Mouse (Mus musculus) kidney, postnatal 4 days (tissue): ENCODE results near the gene 2310034G01Rik.

Experiments used
- DNase-seq, 2 experiments: peaks; one replicate each; pipeline ENCODE4 v3.0.0; 2021; ENCODE audit warnings: mixed read lengths in 2 of 2

The 2310034G01Rik gene

GRCm38 (mm10) chr19:46327531-46328064 is 22.5 kb downstream of the 2310034G01Rik start:
- peak in 1 of 2 experiments; percentile 43 for DNase-seq

- DNase-seq, result peak; percentile 72
Observed at GRCm38 (mm10) chr19:46326756-46327305, 23.3 kb downstream of the 2310034G01Rik start, which contains the start of gene Psd. Gene Psd, minus strand, starts transcription at chr19:46327156.

- DNase-seq, result no peak
Observed at GRCm38 (mm10) chr19:46326019-46326755, 23.9 kb downstream of the 2310034G01Rik start.

- no peak for DNase-seq
Observed at GRCm38 (mm10) chr19:46324918-46325317, 25.2 kb downstream of the 2310034G01Rik start.

GRCm38 (mm10) chr19:46324366-46324765 is 25.7 kb downstream of the 2310034G01Rik start:
- DNase-seq, result no peak

GRCm38 (mm10) chr19:46323716-46324115 is 26.4 kb downstream of the 2310034G01Rik start:
- DNase-seq, result no peak

- no peak for DNase-seq
Observed at GRCm38 (mm10) chr19:46322996-46323572, 27.0 kb downstream of the 2310034G01Rik start.

- DNase-seq, result no peak
Observed at GRCm38 (mm10) chr19:46322144-46322995, 27.7 kb downstream of the 2310034G01Rik start.

- peak in 1 of 2 experiments; percentile 20 for DNase-seq
Observed at GRCm38 (mm10) chr19:46321101-46321943, 28.8 kb downstream of the 2310034G01Rik start.

GRCm38 (mm10) chr19:46320076-46320785 is 29.9 kb downstream of the 2310034G01Rik start:
- DNase-seq, result no peak

GRCm38 (mm10) chr19:46318586-46319378 is 31.3 kb downstream of the 2310034G01Rik start:
- peak; percentile 81 to 87 for DNase-seq

- peak; percentile 58 to 60 for DNase-seq
Observed at GRCm38 (mm10) chr19:46318031-46318471, 32.1 kb downstream of the 2310034G01Rik start.

GRCm38 (mm10) chr19:46317546-46317885 is 32.6 kb downstream of the 2310034G01Rik start:
- peak in 1 of 2 experiments; percentile 40 for DNase-seq

GRCm38 (mm10) chr19:46316846-46317545 is 33.1 kb downstream of the 2310034G01Rik start:
- DNase-seq, result no peak

GRCm38 (mm10) chr19:46315752-46316610 is 34.1 kb downstream of the 2310034G01Rik start:
- no peak for DNase-seq

- DNase-seq, result no peak
Observed at GRCm38 (mm10) chr19:46314872-46315742, 35.0 kb downstream of the 2310034G01Rik start.

- DNase-seq, result peak; percentile 56 to 60
Observed at GRCm38 (mm10) chr19:46314151-46314601, 35.9 kb downstream of the 2310034G01Rik start.
